Mouse (Mus musculus): ENCODE measurements around the gene Tas2r106.

The Tas2r106 gene

GRCm38 (mm10) chr6:131678786-131679185 is at the start of gene Tas2r106:
Tas2r106 (minus strand) TSS chr6:131678886.
- in situ Hi-C loops (cut with MboI; ENCODE audit: unreplicated experiment in 2 of 2) = no loop called here

- in situ Hi-C loops (cut with MboI; ENCODE audit: unreplicated experiment in 2 of 2) = no loop called here
Measured at GRCm38 (mm10) chr6:131712803-131713202, 34.1 kb upstream of the Tas2r106 start.

- in situ Hi-C loops (cut with MboI; ENCODE audit: unreplicated experiment in 2 of 2) = no loop called here
Measured at GRCm38 (mm10) chr6:131689963-131690362, 11.3 kb upstream of the Tas2r106 start, which contains the start of gene Tas2r114. Tas2r114 (minus strand) TSS chr6:131690063.

GRCm38 (mm10) chr6:131687395-131687794 is 8.7 kb upstream of the Tas2r106 start, which contains the start of gene Tas2r105:
Tas2r105 (minus strand) TSS chr6:131687495.
- in situ Hi-C loops (cut with MboI; ENCODE audit: unreplicated experiment in 2 of 2) = no loop called here

- in situ Hi-C loops (cut with MboI; ENCODE audit: unreplicated experiment in 2 of 2) = no loop called here
Measured at GRCm38 (mm10) chr6:131685644-131686043, 7.0 kb upstream of the Tas2r106 start, which contains the start of gene Tas2r104. Tas2r104 (minus strand) TSS chr6:131685744.

GRCm38 (mm10) chr6:131660049-131660448 is 18.6 kb downstream of the Tas2r106 start, which contains the start of gene Tas2r107:
Tas2r107 (minus strand) TSS chr6:131660149.
- in situ Hi-C loops (cut with MboI; ENCODE audit: unreplicated experiment in 2 of 2) = no loop called here

GRCm38 (mm10) chr6:131630812-131631211 is 47.9 kb downstream of the Tas2r106 start, which contains the start of gene Tas2r130:
Tas2r130 (minus strand) TSS chr6:131630912.
- in situ Hi-C loops (cut with MboI; ENCODE audit: unreplicated experiment in 2 of 2) = no loop called here
